Comparison of ENCODE assay signal across 7 mouse cellular contexts in genomic region chr11:77802341-77802865, GRCm38 (mm10). TPM values are rescaled to one million over a fixed set of nuclear protein-coding genes. Genes with fewer than 3 reads are reported as not detected.
DNase-seq lines count a peak whose midpoint lies in the region; ATAC-seq and TF ChIP-seq lines count a peak whose summit lies in the region.

No protein-coding gene starts in this region.

- TF ChIP-seq EP300 in liver, postnatal 0 days (IDR thresholded peaks at IDR 0.05; ENCODE audit: low read depth): no peak

- peaks cover 79% of the 10 kb centered on the region for H3K4me1 ChIP-seq in heart, embryonic 13.5 days
- peaks cover 23% of the 10 kb centered on the region for H3K4me1 ChIP-seq in liver, postnatal 0 days (ENCODE audit: insufficient read depth)
- peaks cover 6% of the 10 kb centered on the region; the same call in 1 of the 2 replicates for H3K4me1 ChIP-seq in hindbrain, postnatal 0 days (ENCODE audit: insufficient read depth, low read length)

- peaks cover 7% of the 10 kb centered on the region; the same call in 1 of the 2 replicates for H3K36me3 ChIP-seq in heart, embryonic 13.5 days
- H3K36me3 ChIP-seq in liver, postnatal 0 days (replicated peaks; ENCODE audit: insufficient read depth, low read length): no peaks in the 10 kb centered on the region
- H3K36me3 ChIP-seq in hindbrain, postnatal 0 days (ENCODE audit: insufficient read depth, low read length): no peaks in the 10 kb centered on the region

- WGBS in heart, embryonic 13.5 days: 16% methylated on average over 9 of the region's 9 CpGs
- WGBS in liver, postnatal 0 days (ENCODE audit: insufficient replicate concordance): 44% methylated on average over 9 of the region's 9 CpGs
- 71% methylated on average over 9 of the region's 9 CpGs for WGBS in hindbrain, postnatal 0 days

- no peak for TF ChIP-seq CTCF in liver, postnatal 0 days (IDR thresholded peaks at IDR 0.05; ENCODE audit: low read depth)
- TF ChIP-seq CTCF in hindbrain, postnatal 0 days (IDR thresholded peaks at IDR 0.05; ENCODE audit: low read depth): no peak

- H3K4me3 ChIP-seq in heart, embryonic 13.5 days: peak overlapping the region; percentile 63
- peak overlapping the region; percentile 13 for H3K4me3 ChIP-seq in liver, postnatal 0 days (ENCODE audit: low read depth, low read length)
- no peak overlapping the region for H3K4me3 ChIP-seq in hindbrain, postnatal 0 days (ENCODE audit: low read length)

- H3K4me2 ChIP-seq in heart, embryonic 13.5 days: peak overlapping the region; percentile 74
- peak overlapping the region; percentile 63 for H3K4me2 ChIP-seq in liver, postnatal 0 days (ENCODE audit: low read depth, low read length)
- no peak overlapping the region for H3K4me2 ChIP-seq in hindbrain, postnatal 0 days (ENCODE audit: low read depth, low read length)

- DNase-seq in A20 (ENCODE audit: low read depth, low spot score): peak; percentile 90
- peak; percentile 74 for DNase-seq in CD4-positive, CD25-positive, alpha-beta regulatory T cell, adult 2 months (ENCODE audit: low read depth, low spot score)
- peak; percentile 66 for DNase-seq in liver, postnatal 0 days
- peak; percentile 71 to 82 for DNase-seq in spleen, postnatal 4 days (ENCODE audit: low spot score in 2 of 2)
- no peak for DNase-seq in hindbrain, postnatal 0 days (ENCODE audit: low spot score)
- DNase-seq in frontal cortex, postnatal 36 days (ENCODE audit: low spot score in 2 of 2): no peak

- no peak for ATAC-seq in heart, embryonic 13.5 days (ENCODE audit: extremely low read depth, insufficient number of reproducible peaks, low FRiP score, low TSS enrichment)
- peak; percentile 37; the same call in 1 of the 2 replicates for ATAC-seq in liver, postnatal 0 days
- no peak for ATAC-seq in hindbrain, postnatal 0 days

- H3K27ac ChIP-seq in heart, embryonic 13.5 days (replicated peaks): peak overlapping the region; percentile 100
- peak overlapping the region; percentile 72 for H3K27ac ChIP-seq in liver, postnatal 0 days (ENCODE audit: low read depth)
- H3K27ac ChIP-seq in hindbrain, postnatal 0 days: no peak overlapping the region

- H3K9ac ChIP-seq in heart, embryonic 13.5 days: peak overlapping the region; percentile 91
- no peak overlapping the region; the same call in 1 of the 2 replicates for H3K9ac ChIP-seq in liver, postnatal 0 days (replicated peaks)
- no peak overlapping the region for H3K9ac ChIP-seq in hindbrain, postnatal 0 days (replicated peaks; ENCODE audit: low read length)

- H3K9me3 ChIP-seq in heart, embryonic 13.5 days: no peaks in the 10 kb centered on the region
- no peaks in the 10 kb centered on the region for H3K9me3 ChIP-seq in liver, postnatal 0 days (ENCODE audit: low read length)
- no peaks in the 10 kb centered on the region for H3K9me3 ChIP-seq in hindbrain, postnatal 0 days (ENCODE audit: low read length)

- no peaks in the 10 kb centered on the region for H3K27me3 ChIP-seq in heart, embryonic 13.5 days (replicated peaks)
- no peaks in the 10 kb centered on the region for H3K27me3 ChIP-seq in liver, postnatal 0 days (ENCODE audit: insufficient read depth, low read length)
- H3K27me3 ChIP-seq in hindbrain, postnatal 0 days (ENCODE audit: insufficient read depth, low read length): no peaks in the 10 kb centered on the region

RNA-seq across cellular contexts. Expression of gene Gm10277, which starts 14.9 kb away (rescaled TPM):
- 1.1 and 1.3 TPM in 2 replicates for polyA plus RNA-seq in heart, embryonic 13.5 days (2015; fragmentation: Nextera tagmentation; extraction: Ambion mirVana)
- 0.12 and 0.31 TPM in 2 replicates for polyA plus RNA-seq in liver, postnatal 0 days (2015; fragmentation: Nextera tagmentation; extraction: Ambion mirVana)
- total RNA-seq in hindbrain, postnatal 0 days (2014; rRNA removed): not detected in 2 replicates
- 0.69 and 0.91 TPM in 2 replicates for polyA plus RNA-seq in hindbrain, postnatal 0 days (2015; fragmentation: Nextera tagmentation; extraction: Ambion mirVana)

RNA-seq across cellular contexts. Expression of gene Myo18a, which starts 39.4 kb away (rescaled TPM):
- polyA plus RNA-seq in heart, embryonic 13.5 days (2015; fragmentation: Nextera tagmentation; extraction: Ambion mirVana): 94.9 and 100.0 TPM in 2 replicates
- 10.4 and 10.5 TPM in 2 replicates for polyA plus RNA-seq in liver, postnatal 0 days (2015; fragmentation: Nextera tagmentation; extraction: Ambion mirVana)
- 64.6 and 68.8 TPM in 2 replicates for total RNA-seq in hindbrain, postnatal 0 days (2014; rRNA removed)
- polyA plus RNA-seq in hindbrain, postnatal 0 days (2015; fragmentation: Nextera tagmentation; extraction: Ambion mirVana): 28.2 and 29.8 TPM in 2 replicates

Comparison
In these comparisons a context has a peak if more than half of its experiments do, and no peak if none do; other contexts are left out.
1. DNase-seq: peak in A20 (single experiment), CD4-positive, CD25-positive, alpha-beta regulatory T cell, adult 2 months (single experiment), liver, postnatal 0 days (single experiment) and spleen, postnatal 4 days (2 of 2); none in hindbrain, postnatal 0 days (single experiment) and frontal cortex, postnatal 36 days (0 of 2).